Mouse (Mus musculus) hindbrain, embryonic 10.5 days (tissue): ENCODE measurements at regions not wholly inside any gene's neighbourhood (a gene's known extent, or its start where the extent isn't known, plus 50 kb on each side); places are given as distances from the start of the nearest gene placed in this dataset.
A peak's percentile ranks its signal among the peaks of the same experiment; 100 is the strongest.

Source experiments
- DNase-seq: peaks from one replicate; pipeline ENCODE4 v3.0.0-alpha.2; 2017; ENCODE audit warnings: low spot score
- H3K27ac ChIP-seq: fragments of 300-500 bp; sonication (generic); 2 replicates; pipeline ENCODE4 v1.5.1; 2016; ENCODE audit warnings: mild to moderate bottlenecking, moderate library complexity
- H3K27me3 ChIP-seq: fragments of 300-500 bp; sonication (generic); 2 replicates; pipeline ENCODE4 v1.6.1; 2016; ENCODE audit warnings: mild to moderate bottlenecking; ENCODE audit not compliant: poor library complexity, insufficient read depth, severe bottlenecking
- H3K36me3 ChIP-seq: fragments of 300-500 bp; sonication (generic); 2 replicates; pipeline ENCODE4 v1.6.1; 2016; ENCODE audit warnings: mild to moderate bottlenecking, moderate library complexity
- H3K4me1 ChIP-seq: fragments of 300-500 bp; sonication (generic); replicated peaks from 2 replicates; pipeline ENCODE4 v1.6.1; 2016; ENCODE audit warnings: mild to moderate bottlenecking
- H3K4me3 ChIP-seq: fragments of 300-500 bp; sonication (generic); 2 replicates; pipeline ENCODE4 v1.5.1; 2016; ENCODE audit warnings: mild to moderate bottlenecking, moderate library complexity
- H3K9me3 ChIP-seq: fragments of 300-500 bp; sonication (generic); 2 replicates; pipeline ENCODE4 v1.6.1; 2016; ENCODE audit warnings: mild to moderate bottlenecking, moderate library complexity
- WGBS: fragments of 180-500 bp; shearing (Covaris S2); methylation state at CpG from one replicate; pipeline ENCODE4 v1.1.7; 2016; 5-methylcytosine and 5-hydroxymethylcytosine counted together

- Histone ChIP-seq H3K4me1 (no peaks in the 10 kb centered on the region), H3K27ac (no peak overlapping the region), H3K4me3 (no peak overlapping the region), H3K9me3 (no peaks in the 10 kb centered on the region), H3K27me3 (0 out of 2 replicates have a peak, but pooled peaks cover 4% of the 10 kb centered on the region), H3K36me3 (no peaks in the 10 kb centered on the region)
- no peak for DNase-seq
- 87% methylated on average over 2 of the region's 2 CpGs for WGBS
These were observed 348.8 kb downstream of the Hs3st3b1 start for GRCm38 (mm10) chr11:63573271-63573670.

DNA sequence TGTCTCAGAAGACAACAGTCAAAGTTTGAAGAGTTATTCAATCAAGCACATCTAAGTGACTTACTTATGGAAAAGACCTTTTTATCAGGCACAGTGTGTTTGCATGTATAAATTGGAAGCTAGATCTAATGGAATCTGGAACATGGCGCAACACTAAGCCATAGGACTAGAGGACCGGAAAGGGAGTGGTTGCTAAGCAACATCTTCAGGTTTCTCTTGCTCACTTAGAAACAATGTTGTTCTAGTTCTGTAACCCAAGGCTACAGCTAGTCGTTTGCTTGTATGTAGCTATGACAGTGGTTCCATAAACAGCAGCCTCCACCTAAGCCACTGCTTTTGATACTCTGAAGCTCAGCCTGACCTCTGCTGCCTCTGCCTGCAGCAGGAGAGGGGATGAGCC is 338.8 kb downstream of the Hs3st3b1 start:
- H3K9me3 ChIP-seq, result no peaks in the 10 kb centered on the region
- 82% methylated on average over 3 of the region's 3 CpGs for WGBS
- H3K4me3 ChIP-seq, result no peak overlapping the region
- no peak for DNase-seq
- no peak overlapping the region for H3K27ac ChIP-seq
- no peaks in the 10 kb centered on the region for H3K4me1 ChIP-seq
- H3K36me3 ChIP-seq, result no peaks in the 10 kb centered on the region
- no peaks in the 10 kb centered on the region for H3K27me3 ChIP-seq

- Histone ChIP-seq H3K4me1 (no peaks in the 10 kb centered on the region), H3K36me3 (no peaks in the 10 kb centered on the region), H3K9me3 (no peaks in the 10 kb centered on the region), H3K27ac (no peak overlapping the region), H3K4me3 (no peak overlapping the region), H3K27me3 (no peaks in the 10 kb centered on the region)
- DNase-seq, result no peak
- WGBS, result 92% methylated on average over 8 of the region's 8 CpGs
These were observed 336.7 kb downstream of the Hs3st3b1 start for GRCm38 (mm10) chr11:63585216-63585869.

- H3K27me3 ChIP-seq, result no peaks in the 10 kb centered on the region
- no peak overlapping the region for H3K4me3 ChIP-seq
- no peak for DNase-seq
- H3K4me1 ChIP-seq, result peaks cover 2% of the 10 kb centered on the region; the same call in 1 of the 2 replicates
- 84% methylated on average over 4 of the region's 4 CpGs for WGBS
- no peaks in the 10 kb centered on the region for H3K9me3 ChIP-seq
- H3K36me3 ChIP-seq, result no peaks in the 10 kb centered on the region
- no peak overlapping the region for H3K27ac ChIP-seq
These were observed 301.9 kb downstream of the Hs3st3b1 start for GRCm38 (mm10) chr11:63620220-63620619.

GRCm38 (mm10) chr11:63630336-63630735 is 291.8 kb downstream of the Hs3st3b1 start:
- WGBS, result 71% methylated on average over 11 of the region's 11 CpGs

DNA sequence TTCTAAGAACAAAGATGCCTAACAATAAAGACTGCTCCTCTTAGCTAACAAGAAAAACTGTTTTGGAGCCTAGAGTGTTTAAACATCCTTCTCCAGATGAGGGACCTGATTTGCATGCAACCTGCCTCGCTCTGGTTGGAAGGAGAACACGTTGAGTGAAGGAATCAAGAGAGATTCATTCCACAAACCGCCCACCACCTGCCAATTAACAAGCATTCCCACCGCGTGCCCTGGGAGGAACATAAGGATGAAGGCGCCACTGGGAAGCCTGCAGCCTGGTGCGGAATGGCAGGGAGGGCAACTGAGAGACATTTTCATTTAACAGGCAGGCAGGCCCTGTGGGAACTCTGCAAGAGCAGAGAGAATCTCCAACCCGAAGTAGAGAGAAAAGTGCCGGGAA is 265.0 kb downstream of the Hs3st3b1 start:
- DNase-seq, result no peak
- Histone ChIP-seq H3K4me3 (no peak overlapping the region), H3K27ac (no peak overlapping the region), H3K4me1 (no peaks in the 10 kb centered on the region), H3K27me3 (no peaks in the 10 kb centered on the region), H3K9me3 (no peaks in the 10 kb centered on the region), H3K36me3 (no peaks in the 10 kb centered on the region)
- WGBS, result 84% methylated on average over 9 of the region's 9 CpGs

More at GRCm38 (mm10) chr11:63630336-63630735, 291.8 kb downstream of the Hs3st3b1 start:
- DNase-seq, result no peak
- peaks cover 32% of the 10 kb centered on the region for H3K27me3 ChIP-seq
- H3K27ac ChIP-seq, result no peak overlapping the region
- H3K4me3 ChIP-seq, result no peak overlapping the region
- H3K9me3 ChIP-seq, result no peaks in the 10 kb centered on the region
- no peaks in the 10 kb centered on the region for H3K36me3 ChIP-seq
- H3K4me1 ChIP-seq, result peaks cover 25% of the 10 kb centered on the region

GRCm38 (mm10) chr11:63665268-63665934 is 256.7 kb downstream of the Hs3st3b1 start:
- H3K9me3 ChIP-seq, result no peaks in the 10 kb centered on the region
- no peaks in the 10 kb centered on the region for H3K27me3 ChIP-seq
- H3K27ac ChIP-seq, result no peak overlapping the region
- no peak overlapping the region for H3K4me3 ChIP-seq
- H3K36me3 ChIP-seq, result no peaks in the 10 kb centered on the region
- WGBS, result 82% methylated on average over 12 of the region's 12 CpGs
- DNase-seq, result no peak
- 0 out of 2 replicates have a peak, but pooled peaks cover 7% of the 10 kb centered on the region for H3K4me1 ChIP-seq

DNA sequence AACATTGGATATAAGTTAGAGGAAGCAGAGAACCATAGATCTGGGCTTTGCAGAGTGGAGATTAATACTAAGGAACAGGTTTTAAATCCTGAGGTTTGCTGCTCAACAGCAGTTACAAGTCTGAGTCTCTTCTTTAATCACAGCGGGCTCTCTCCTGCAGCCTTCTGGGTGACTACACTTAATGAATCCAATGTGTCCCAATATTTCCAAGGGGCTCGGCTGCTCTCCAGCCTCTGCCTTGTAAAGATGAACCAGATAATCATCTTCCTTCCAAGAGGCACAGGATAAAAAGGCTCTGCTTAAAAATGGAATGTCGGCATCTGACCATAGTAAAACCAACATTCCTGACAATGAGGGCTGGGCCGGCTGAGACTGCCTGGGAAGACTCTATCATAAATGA is 251.6 kb downstream of the Hs3st3b1 start:
- H3K4me1 ChIP-seq, result no peaks in the 10 kb centered on the region; the same call in 1 of the 2 replicates

GRCm38 (mm10) chr11:63671816-63672215 is 250.3 kb downstream of the Hs3st3b1 start:
- no peak overlapping the region for H3K27ac ChIP-seq
- H3K9me3 ChIP-seq, result no peaks in the 10 kb centered on the region
- H3K36me3 ChIP-seq, result no peaks in the 10 kb centered on the region
- H3K4me1 ChIP-seq, result peaks cover 4% of the 10 kb centered on the region; the same call in 1 of the 2 replicates
- 90% methylated on average over 2 of the region's 2 CpGs for WGBS
- no peak for DNase-seq
- H3K27me3 ChIP-seq, result peaks cover 9% of the 10 kb centered on the region
- H3K4me3 ChIP-seq, result no peak overlapping the region

More for the DNA sequence above, 251.6 kb downstream of the Hs3st3b1 start:
- no peak for DNase-seq
- Histone ChIP-seq H3K27ac (no peak overlapping the region), H3K9me3 (no peaks in the 10 kb centered on the region), H3K36me3 (no peaks in the 10 kb centered on the region), H3K27me3 (peaks cover under 1% of the 10 kb centered on the region), H3K4me3 (no peak overlapping the region)
- WGBS, result 71% methylated on average over 4 of the region's 4 CpGs

DNA sequence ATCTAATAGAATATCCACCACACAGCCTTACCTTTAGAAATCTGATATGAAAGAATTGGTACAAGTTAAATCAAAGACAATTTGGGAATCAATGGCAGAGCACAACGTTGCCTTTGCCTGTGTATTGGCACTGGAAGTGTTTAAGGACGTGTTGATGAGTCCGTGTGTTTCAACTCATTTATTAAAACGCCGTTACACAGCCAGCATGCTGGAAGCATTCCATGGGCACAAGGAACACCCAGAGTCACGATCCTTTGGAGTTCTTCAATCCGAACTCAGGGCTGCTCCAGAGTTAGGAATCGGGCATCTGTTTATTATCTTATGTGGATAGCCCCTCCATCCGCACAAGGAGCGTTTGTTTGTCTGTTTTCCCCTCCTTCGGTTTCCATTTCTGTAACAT is 244.2 kb downstream of the Hs3st3b1 start:
- no peak for DNase-seq
- no peak overlapping the region for H3K4me3 ChIP-seq
- peaks cover 26% of the 10 kb centered on the region for H3K4me1 ChIP-seq
- 88% methylated on average over 11 of the region's 11 CpGs for WGBS
- peaks cover 13% of the 10 kb centered on the region for H3K27me3 ChIP-seq
- H3K27ac ChIP-seq, result no peak overlapping the region
- no peaks in the 10 kb centered on the region for H3K36me3 ChIP-seq
- no peaks in the 10 kb centered on the region for H3K9me3 ChIP-seq

GRCm38 (mm10) chr11:63678382-63678905 is 243.6 kb downstream of the Hs3st3b1 start:
- H3K4me1 ChIP-seq, result peaks cover 26% of the 10 kb centered on the region
- WGBS, result 68% methylated on average over 17 of the region's 17 CpGs
- H3K9me3 ChIP-seq, result no peaks in the 10 kb centered on the region

GRCm38 (mm10) chr11:63679491-63679890 is 242.6 kb downstream of the Hs3st3b1 start:
- Histone ChIP-seq H3K9me3 (no peaks in the 10 kb centered on the region), H3K4me1 (peaks cover 26% of the 10 kb centered on the region), H3K27me3 (peaks cover 15% of the 10 kb centered on the region), H3K27ac (no peak overlapping the region), H3K36me3 (no peaks in the 10 kb centered on the region), H3K4me3 (no peak overlapping the region)
- 69% methylated on average over 4 of the region's 4 CpGs for WGBS
- no peak for DNase-seq

More at GRCm38 (mm10) chr11:63678382-63678905, 243.6 kb downstream of the Hs3st3b1 start:
- peak; percentile 27 for DNase-seq
- Histone ChIP-seq H3K4me3 (no peak overlapping the region), H3K27ac (peak overlapping the region; percentile 77), H3K27me3 (peaks cover 15% of the 10 kb centered on the region), H3K36me3 (no peaks in the 10 kb centered on the region)
